Mouse (Mus musculus) left cerebral cortex, postnatal 14 days (tissue): ENCODE results near the gene Smlr1. TPM values are rescaled to one million over a fixed set of nuclear protein-coding genes. Genes with fewer than 3 reads are reported as not detected.

Experiments
- DNase-seq, 2 experiments: peaks; one replicate each; pipeline ENCODE4 v3.0.0; 2021 to 2022; ENCODE audit warnings: low spot score in 2 of 2, mixed read lengths in 1 of 2
- intact Hi-C: fragments of 180-260 bp; cut with DNase I; formaldehyde crosslinking; loops from one replicate; pipeline ENCODE4 v1.15.1; 2025
- long read RNA-seq, 2 experiments: library from polyadenylated mRNA; stranded (forward); transcript quantifications; one replicate each; pipeline ENCODE4 v2.0.0; 2021
- total RNA-seq, 2 experiments: library from RNA; stranded (reverse); gene quantifications; 2 replicates each; pipeline ENCODE4 v1.2.3; 2021

The Smlr1 gene
- total RNA-seq: not detected
- long read RNA-seq, experiment 1: 0 reads
- long read RNA-seq, experiment 2: 0 reads

GRCm38 (mm10) chr10:25535891-25536331, at the start of gene Smlr1:
Gene Smlr1, minus strand, starts transcription at chr10:25536267.
- intact Hi-C loops: loop anchor here (5.0 kb wide), 1 partner anchor 601 kb away; no protein-coding TSS in a partner anchor

GRCm38 (mm10) chr10:25584899-25585298, 48.8 kb upstream of the Smlr1 start:
- DNase-seq: peak in 1 of 2 experiments; percentile 26
- intact Hi-C loops: no loop called here

More at GRCm38 (mm10) chr10:25535891-25536331, at the start of gene Smlr1:
- DNase-seq: no peak

GRCm38 (mm10) chr10:25580066-25580465, 44.0 kb upstream of the Smlr1 start:
- intact Hi-C loops: no loop called here
- no peak for DNase-seq

- intact Hi-C loops: no loop called here
- DNase-seq: no peak
These were observed 35.5 kb upstream of the Smlr1 start for GRCm38 (mm10) chr10:25571319-25572240.

- intact Hi-C loops: no loop called here
- peak in 1 of 2 experiments; percentile 12 for DNase-seq
These were observed 16.9 kb upstream of the Smlr1 start for GRCm38 (mm10) chr10:25552936-25553335.

GRCm38 (mm10) chr10:25541097-25541496, 5.0 kb upstream of the Smlr1 start:
- DNase-seq: no peak
- intact Hi-C loops: no loop called here

GRCm38 (mm10) chr10:25539771-25540168, 3.7 kb upstream of the Smlr1 start:
- no peak for DNase-seq
- intact Hi-C loops: loop anchor here (5.0 kb wide), 1 partner anchor 598 kb away; no protein-coding TSS in a partner anchor

- intact Hi-C loops: loop anchor here (5.0 kb wide), 1 partner anchor 598 kb away; no protein-coding TSS in a partner anchor
- DNase-seq: peak; percentile 71 to 91
These were observed 3.2 kb upstream of the Smlr1 start for GRCm38 (mm10) chr10:25539146-25539770.

GRCm38 (mm10) chr10:25538738-25539137, 2.7 kb upstream of the Smlr1 start:
- intact Hi-C loops: loop anchor here (5.0 kb wide), 1 partner anchor 599 kb away; no protein-coding TSS in a partner anchor
- DNase-seq: no peak

GRCm38 (mm10) chr10:25536621-25537020, 554 bp upstream of the Smlr1 start:
- intact Hi-C loops: loop anchor here (5.0 kb wide), 1 partner anchor 601 kb away; no protein-coding TSS in a partner anchor

GRCm38 (mm10) chr10:25534467-25534866, 1.6 kb downstream of the Smlr1 start:
- intact Hi-C loops: no loop called here
- no peak for DNase-seq

More at GRCm38 (mm10) chr10:25536621-25537020, 554 bp upstream of the Smlr1 start:
- DNase-seq: no peak

- intact Hi-C loops: no loop called here
These were observed 2.4 kb downstream of the Smlr1 start for GRCm38 (mm10) chr10:25533513-25534246.

GRCm38 (mm10) chr10:25533105-25533504, 3.0 kb downstream of the Smlr1 start:
- intact Hi-C loops: no loop called here
- no peak for DNase-seq

More at GRCm38 (mm10) chr10:25533513-25534246, 2.4 kb downstream of the Smlr1 start:
- DNase-seq: no peak

- no peak for DNase-seq
- intact Hi-C loops: no loop called here
These were observed 4.7 kb downstream of the Smlr1 start for GRCm38 (mm10) chr10:25531335-25531734.

- intact Hi-C loops: no loop called here
These were observed 8.9 kb downstream of the Smlr1 start for GRCm38 (mm10) chr10:25527126-25527525.

GRCm38 (mm10) chr10:25526622-25527021, 9.4 kb downstream of the Smlr1 start:
- intact Hi-C loops: no loop called here
- DNase-seq: no peak

More at GRCm38 (mm10) chr10:25527126-25527525, 8.9 kb downstream of the Smlr1 start:
- no peak for DNase-seq

- intact Hi-C loops: no loop called here
- no peak for DNase-seq
These were observed 9.9 kb downstream of the Smlr1 start for GRCm38 (mm10) chr10:25526156-25526555.

- intact Hi-C loops: no loop called here
These were observed 12.3 kb downstream of the Smlr1 start for GRCm38 (mm10) chr10:25523727-25524126.

GRCm38 (mm10) chr10:25520428-25520827, 15.6 kb downstream of the Smlr1 start:
- intact Hi-C loops: no loop called here
- DNase-seq: no peak

More at GRCm38 (mm10) chr10:25523727-25524126, 12.3 kb downstream of the Smlr1 start:
- no peak for DNase-seq
